Mouse (Mus musculus) midbrain, embryonic 15.5 days (tissue): Measurements from ENCODE around the gene Ccdc185. TPM values are rescaled to one million over a fixed set of nuclear protein-coding genes. Genes with fewer than 3 reads are reported as not detected.

ENCODE experiments used
- ATAC-seq: fragments of 200-750 bp; cut with Nextera tagmentation; replicated peaks from 2 replicates; pipeline ENCODE4 v1.8.0; 2017; ENCODE audit warnings: moderate TSS enrichment
- H3K27ac ChIP-seq: fragments of 300-500 bp; sonication (generic); 2 replicates; pipeline ENCODE4 v1.5.1; 2015; ENCODE audit warnings: mild to moderate bottlenecking, inconsistent platforms
- H3K27me3 ChIP-seq: fragments of 300-500 bp; sonication (generic); replicated peaks from 2 replicates; pipeline ENCODE4 v1.6.1; 2015; ENCODE audit warnings: inconsistent platforms
- H3K36me3 ChIP-seq: fragments of 300-500 bp; sonication (generic); replicated peaks from 2 replicates; pipeline ENCODE4 v1.6.1; 2015; ENCODE audit warnings: inconsistent platforms
- H3K4me1 ChIP-seq: fragments of 300-500 bp; sonication (generic); 2 replicates; pipeline ENCODE4 v1.6.1; 2015; ENCODE audit warnings: inconsistent platforms
- H3K4me2 ChIP-seq: fragments of 300-500 bp; sonication (generic); 2 replicates; pipeline ENCODE4 v1.6.1; 2015; ENCODE audit warnings: inconsistent platforms, mild to moderate bottlenecking, moderate library complexity
- H3K4me3 ChIP-seq: fragments of 300-500 bp; sonication (generic); 2 replicates; pipeline ENCODE4 v1.5.1; 2015; ENCODE audit warnings: mild to moderate bottlenecking, inconsistent platforms
- H3K9ac ChIP-seq: fragments of 300-500 bp; sonication (generic); 2 replicates; pipeline ENCODE4 v1.6.1; 2015; ENCODE audit warnings: mild to moderate bottlenecking, inconsistent platforms
- H3K9me3 ChIP-seq: fragments of 300-500 bp; sonication (generic); 2 replicates; pipeline ENCODE4 v1.6.1; 2016; ENCODE audit warnings: inconsistent platforms
- WGBS: fragments of 180-500 bp; shearing (Covaris S2); methylation state at CpG from one replicate; pipeline ENCODE4 v1.1.7; 2015; ENCODE audit warnings: mixed read lengths; 5-methylcytosine and 5-hydroxymethylcytosine counted together
- polyA plus RNA-seq: library from polyadenylated mRNA; unstranded; fragments of >200 nt; fragmentation: Nextera tagmentation; extraction: Ambion mirVana; gene quantifications from 2 replicates; pipeline ENCODE4 v1.2.1, GENCODE M21; 2015

Ccdc185 gene
- polyA plus RNA-seq: not detected in 2 replicates

DNA sequence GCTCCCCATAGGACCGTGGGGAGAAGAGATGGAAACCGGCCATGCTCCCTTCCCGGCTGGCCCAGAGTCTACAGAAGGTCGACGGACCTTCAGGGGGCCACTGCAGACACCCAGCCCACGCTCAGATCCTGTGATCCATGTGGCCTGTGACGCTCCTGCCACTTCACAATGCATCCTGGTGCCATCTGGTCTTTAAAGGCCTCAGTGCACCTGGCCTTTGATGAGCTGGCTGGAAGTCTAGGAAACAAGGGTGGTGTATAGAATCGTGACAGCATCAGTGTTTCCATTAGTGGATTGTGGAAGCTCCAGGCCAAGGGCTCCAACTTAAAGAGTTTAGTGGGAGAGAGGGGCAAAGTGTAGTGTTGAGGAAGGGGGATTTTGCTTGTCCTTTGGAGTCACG lies at the start of gene Ccdc185:
Ccdc185 (minus strand) TSS at position 101 of the 400 bp plus-strand sequence.
- ATAC-seq: no peak
- H3K4me2 ChIP-seq: no peak within 1 kb of the TSS
- 0 out of 2 replicates have a peak, but pooled peaks cover 4% of the 10 kb centered on the region for H3K4me1 ChIP-seq
- 91% methylated on average over 9 of the region's 9 CpGs for WGBS
- no peak within 1 kb of the TSS for H3K9ac ChIP-seq
- no peak within 1 kb of the TSS for H3K27ac ChIP-seq
- no peak within 1 kb of the TSS for H3K4me3 ChIP-seq
- H3K36me3 ChIP-seq: no peaks in the 10 kb centered on the region
- H3K9me3 ChIP-seq: no peaks in the 10 kb centered on the region
- H3K27me3 ChIP-seq: no peaks in the 10 kb centered on the region

DNA sequence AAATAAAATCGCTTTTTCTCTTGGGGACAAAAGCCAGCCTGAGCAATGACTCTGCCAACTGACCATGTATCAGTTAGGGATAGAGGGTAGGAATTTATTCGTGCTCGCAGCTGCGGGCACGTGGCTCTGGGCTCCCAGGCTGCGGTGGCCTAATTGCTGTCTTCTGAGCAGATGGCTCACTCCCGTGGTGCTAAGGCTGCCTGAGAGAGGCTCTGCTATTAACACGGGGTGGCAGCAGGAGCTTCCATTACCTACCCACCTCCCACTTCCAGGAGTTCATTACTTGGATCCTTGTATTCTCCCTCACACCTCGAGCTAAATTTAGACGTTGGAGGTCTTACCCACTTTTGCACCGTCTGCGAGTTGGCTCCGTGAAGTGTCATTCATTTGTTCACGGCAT lies 48.1 kb upstream of the Ccdc185 start:
- peak; percentile 50 for ATAC-seq
- 0 out of 2 replicates have a peak overlapping the region, but pooled peaks have one; percentile 18 for H3K27ac ChIP-seq
- H3K4me3 ChIP-seq: no peak overlapping the region
- no peaks in the 10 kb centered on the region for H3K9me3 ChIP-seq
- no peak overlapping the region for H3K9ac ChIP-seq
- peaks cover 18% of the 10 kb centered on the region for H3K4me1 ChIP-seq
- no peaks in the 10 kb centered on the region for H3K27me3 ChIP-seq
- H3K36me3 ChIP-seq: no peaks in the 10 kb centered on the region
- WGBS: 58% methylated on average over 14 of the region's 14 CpGs
- no peak overlapping the region for H3K4me2 ChIP-seq

DNA sequence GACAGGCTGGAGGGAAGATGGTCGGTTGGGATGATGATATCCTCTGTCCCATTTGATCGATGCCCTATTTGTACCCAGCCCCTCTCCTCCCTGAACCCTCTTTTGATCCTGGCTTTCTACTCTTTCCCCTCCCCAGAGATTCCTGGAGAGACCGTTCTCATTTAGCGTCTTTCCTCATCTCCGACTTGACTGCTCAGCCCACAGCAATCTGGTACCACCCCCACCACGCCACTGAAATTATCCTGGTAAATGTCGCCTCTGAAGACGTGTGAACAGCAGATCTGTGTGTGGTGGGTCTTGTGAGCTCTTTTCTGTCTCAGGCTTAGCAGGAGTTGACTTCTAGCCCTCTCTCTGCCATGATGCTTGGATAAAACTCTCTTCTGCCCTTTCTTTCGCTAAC lies 45.6 kb upstream of the Ccdc185 start:
- Histone ChIP-seq H3K4me3 (no peak overlapping the region), H3K4me1 (peaks cover 19% of the 10 kb centered on the region)
- ATAC-seq: no peak

GRCm38 (mm10) chr1:182794221-182794620 lies 45.2 kb upstream of the Ccdc185 start:
- Histone ChIP-seq H3K9me3 (no peaks in the 10 kb centered on the region), H3K4me1 (peaks cover 19% of the 10 kb centered on the region), H3K4me2 (no peak overlapping the region), H3K27ac (no peak overlapping the region), H3K9ac (no peak overlapping the region), H3K36me3 (no peaks in the 10 kb centered on the region), H3K27me3 (no peaks in the 10 kb centered on the region), H3K4me3 (no peak overlapping the region)
- ATAC-seq: no peak
- WGBS: 91% methylated on average over 10 of the region's 10 CpGs

More for the DNA sequence above, 45.6 kb upstream of the Ccdc185 start:
- no peaks in the 10 kb centered on the region for H3K27me3 ChIP-seq
- H3K27ac ChIP-seq: no peak overlapping the region
- no peaks in the 10 kb centered on the region for H3K36me3 ChIP-seq
- H3K4me2 ChIP-seq: no peak overlapping the region
- WGBS: 94% methylated on average over 9 of the region's 9 CpGs
- no peak overlapping the region for H3K9ac ChIP-seq
- no peaks in the 10 kb centered on the region for H3K9me3 ChIP-seq

GRCm38 (mm10) chr1:182792521-182793071 lies 43.6 kb upstream of the Ccdc185 start:
- peak overlapping the region; percentile 49; the same call in 1 of the 2 replicates for H3K27ac ChIP-seq
- no peak overlapping the region for H3K4me3 ChIP-seq
- peaks cover 19% of the 10 kb centered on the region for H3K4me1 ChIP-seq
- H3K36me3 ChIP-seq: no peaks in the 10 kb centered on the region
- no peaks in the 10 kb centered on the region for H3K9me3 ChIP-seq
- WGBS: 23% methylated on average over 16 of the region's 16 CpGs
- no peak overlapping the region for H3K4me2 ChIP-seq
- H3K27me3 ChIP-seq: no peaks in the 10 kb centered on the region
- H3K9ac ChIP-seq: no peak overlapping the region
- no peak for ATAC-seq

GRCm38 (mm10) chr1:182788896-182789295 lies 39.9 kb upstream of the Ccdc185 start:
- Histone ChIP-seq H3K4me3 (no peak overlapping the region), H3K36me3 (no peaks in the 10 kb centered on the region), H3K9ac (no peak overlapping the region), H3K4me1 (peaks cover 10% of the 10 kb centered on the region), H3K27me3 (no peaks in the 10 kb centered on the region), H3K9me3 (no peaks in the 10 kb centered on the region), H3K4me2 (no peak overlapping the region), H3K27ac (no peak overlapping the region)
- ATAC-seq: no peak
- 57% methylated on average over 6 of the region's 6 CpGs for WGBS

DNA sequence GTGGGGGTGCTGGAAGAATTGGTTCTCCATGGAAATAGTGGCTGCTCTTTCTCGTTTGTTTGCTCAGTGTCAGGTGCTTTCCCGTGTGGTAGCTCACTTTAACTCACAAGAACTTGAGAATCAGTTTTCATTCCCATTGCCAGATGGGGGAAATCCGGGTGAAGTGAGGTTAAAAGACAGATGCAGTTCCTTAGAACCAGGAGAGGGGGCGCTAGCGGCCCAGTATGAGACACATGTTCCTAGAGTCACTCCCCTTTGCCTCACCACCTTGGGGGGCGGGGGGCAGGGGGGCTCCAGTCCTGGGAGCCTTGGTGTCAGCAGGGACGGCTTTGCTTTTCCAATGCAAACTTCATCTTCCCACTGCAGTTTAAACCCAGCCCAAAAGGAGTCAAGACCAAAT lies 38.0 kb upstream of the Ccdc185 start:
- no peak for ATAC-seq
- 45% methylated on average over 7 of the region's 7 CpGs for WGBS
- H3K27me3 ChIP-seq: no peaks in the 10 kb centered on the region
- no peak overlapping the region for H3K4me2 ChIP-seq
- H3K36me3 ChIP-seq: no peaks in the 10 kb centered on the region
- H3K4me1 ChIP-seq: peaks cover under 1% of the 10 kb centered on the region; the same call in 1 of the 2 replicates
- H3K9ac ChIP-seq: no peak overlapping the region
- no peaks in the 10 kb centered on the region for H3K9me3 ChIP-seq
- H3K4me3 ChIP-seq: no peak overlapping the region
- H3K27ac ChIP-seq: no peak overlapping the region

GRCm38 (mm10) chr1:182785504-182785903 lies 36.5 kb upstream of the Ccdc185 start:
- Histone ChIP-seq H3K27ac (no peak overlapping the region), H3K4me1 (no peaks in the 10 kb centered on the region), H3K36me3 (no peaks in the 10 kb centered on the region), H3K9me3 (no peaks in the 10 kb centered on the region), H3K4me2 (no peak overlapping the region), H3K27me3 (no peaks in the 10 kb centered on the region), H3K9ac (no peak overlapping the region), H3K4me3 (no peak overlapping the region)
- 93% methylated on average over 5 of the region's 5 CpGs for WGBS
- ATAC-seq: no peak

GRCm38 (mm10) chr1:182784784-182785183 lies 35.8 kb upstream of the Ccdc185 start:
- Histone ChIP-seq H3K27me3 (no peaks in the 10 kb centered on the region), H3K36me3 (no peaks in the 10 kb centered on the region), H3K27ac (no peak overlapping the region), H3K4me1 (no peaks in the 10 kb centered on the region), H3K9ac (no peak overlapping the region), H3K4me2 (no peak overlapping the region), H3K9me3 (no peaks in the 10 kb centered on the region), H3K4me3 (no peak overlapping the region)
- WGBS: 91% methylated on average over 3 of the region's 3 CpGs
- no peak for ATAC-seq

DNA sequence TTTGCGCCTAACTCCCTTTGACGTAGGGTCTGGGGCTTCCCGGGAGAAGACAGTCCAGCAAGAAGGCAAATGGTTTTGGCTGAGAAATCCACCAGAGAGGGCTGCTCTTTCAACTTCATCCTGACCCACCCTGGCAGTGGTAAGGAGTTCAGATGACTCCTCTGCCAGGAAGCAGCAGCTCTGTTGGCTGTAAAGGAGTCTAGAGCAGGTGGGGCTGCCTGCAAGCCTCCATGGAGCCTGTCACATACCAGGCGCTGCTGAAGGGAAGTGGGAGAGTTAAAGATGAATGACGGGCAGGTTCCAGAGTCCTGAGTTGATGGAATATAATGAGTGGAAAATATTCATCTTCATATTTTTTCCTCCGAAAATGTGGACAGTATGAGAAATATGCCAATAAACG lies 34.8 kb upstream of the Ccdc185 start:
- 91% methylated on average over 7 of the region's 7 CpGs for WGBS

DNA sequence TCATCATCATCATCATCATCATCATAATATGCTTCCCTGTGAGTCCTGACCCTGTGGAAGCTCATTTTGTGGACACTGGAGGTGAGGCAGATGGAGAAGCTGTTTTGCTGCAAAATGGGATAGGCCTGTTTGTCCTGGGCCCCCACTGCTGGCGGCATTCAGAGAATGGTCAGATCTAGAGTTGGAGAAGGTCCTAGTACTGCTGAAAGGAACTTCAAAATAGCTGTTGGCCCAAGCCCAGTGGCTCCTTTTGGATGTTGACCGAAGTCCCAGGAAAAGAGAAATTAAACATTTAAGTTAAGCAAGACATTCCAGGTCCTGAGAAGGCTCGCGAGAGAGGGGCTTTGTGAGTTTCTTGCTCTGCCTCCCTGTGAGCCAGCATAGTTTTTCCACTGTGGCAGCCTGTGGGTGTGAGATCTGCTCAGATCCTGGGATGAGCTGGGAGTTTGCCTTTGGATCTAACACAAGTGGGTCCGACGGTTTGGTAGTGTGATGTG lies 30.1 kb upstream of the Ccdc185 start:
- H3K9me3 ChIP-seq: no peaks in the 10 kb centered on the region
- H3K36me3 ChIP-seq: no peaks in the 10 kb centered on the region
- peaks cover 6% of the 10 kb centered on the region; the same call in 1 of the 2 replicates for H3K4me1 ChIP-seq
- no peak overlapping the region for H3K4me3 ChIP-seq
- H3K27me3 ChIP-seq: no peaks in the 10 kb centered on the region
- no peak overlapping the region for H3K4me2 ChIP-seq
- no peak overlapping the region for H3K27ac ChIP-seq
- ATAC-seq: no peak
- WGBS: 94% methylated on average over 6 of the region's 6 CpGs
- no peak overlapping the region for H3K9ac ChIP-seq

More for the DNA sequence above, 34.8 kb upstream of the Ccdc185 start:
- H3K36me3 ChIP-seq: no peaks in the 10 kb centered on the region
- no peak overlapping the region for H3K4me2 ChIP-seq
- H3K9me3 ChIP-seq: no peaks in the 10 kb centered on the region
- H3K4me3 ChIP-seq: no peak overlapping the region
- no peak overlapping the region for H3K27ac ChIP-seq
- no peak overlapping the region for H3K9ac ChIP-seq
- no peaks in the 10 kb centered on the region for H3K27me3 ChIP-seq
- no peak for ATAC-seq
- H3K4me1 ChIP-seq: no peaks in the 10 kb centered on the region

- no peak overlapping the region for H3K4me2 ChIP-seq
- no peak overlapping the region for H3K9ac ChIP-seq
- H3K9me3 ChIP-seq: no peaks in the 10 kb centered on the region
- peaks cover 6% of the 10 kb centered on the region; the same call in 1 of the 2 replicates for H3K4me1 ChIP-seq
- no peak overlapping the region for H3K27ac ChIP-seq
- ATAC-seq: no peak
- no peaks in the 10 kb centered on the region for H3K27me3 ChIP-seq
- H3K4me3 ChIP-seq: no peak overlapping the region
- WGBS: 86% methylated on average over 13 of the region's 13 CpGs
- H3K36me3 ChIP-seq: no peaks in the 10 kb centered on the region
These were observed 29.2 kb upstream of the Ccdc185 start for GRCm38 (mm10) chr1:182778225-182778624.
